Mouse (Mus musculus): ENCODE measurements around the gene Scrg1. TPM values are rescaled to one million over a fixed set of nuclear protein-coding genes. Genes with fewer than 3 reads are reported as not detected.
A peak's percentile ranks its signal among the peaks of the same experiment; 100 is the strongest.
"Not testable (repeated sequence)": the region's sequence is repeated elsewhere in the genome, so short reads cannot be mapped to it uniquely, and the experiment has no call there.

The Scrg1 gene
- total and polyA plus RNA-seq, 2 experiments from 2014 or later = 15.8 to 49.8 TPM

- Histone ChIP-seq H3K4me3 (ENCODE audit: low read length) (peak overlapping the region; percentile 11; the same call in 1 of the 2 replicates), H3K27me3 (ENCODE audit: insufficient read depth, low read length) (no peaks in the 10 kb centered on the region), H3K4me1 (ENCODE audit: insufficient read depth, low read length) (no peaks in the 10 kb centered on the region), H3K9ac (replicated peaks; ENCODE audit: low read length) (no peak overlapping the region), H3K4me2 (ENCODE audit: low read depth, low read length) (peak overlapping the region; percentile 51), H3K36me3 (ENCODE audit: insufficient read depth, low read length) (no peaks in the 10 kb centered on the region), H3K27ac (no peak overlapping the region), H3K9me3 (ENCODE audit: low read length) (no peaks in the 10 kb centered on the region)
- ATAC-seq = 0 out of 2 replicates have a peak, but pooled peaks have one; percentile 12
- TF ChIP-seq CTCF (IDR thresholded peaks at IDR 0.05; ENCODE audit: low read depth) = no peak
- WGBS = 25% methylated on average over 8 of the region's 8 CpGs
- DNase-seq (ENCODE audit: low spot score) = peak; percentile 31
Measured at GRCm38 (mm10) chr8:57498494-57498846, 42.7 kb downstream of the Scrg1 start.

- peak; percentile 71 for DNase-seq (ENCODE audit: low spot score)
- Histone ChIP-seq H3K4me2 (ENCODE audit: low read depth, low read length) (peak overlapping the region; percentile 51), H3K9me3 (ENCODE audit: low read length) (no peaks in the 10 kb centered on the region), H3K4me3 (ENCODE audit: low read length) (peak overlapping the region; percentile 11; the same call in 1 of the 2 replicates), H3K9ac (replicated peaks; ENCODE audit: low read length) (no peak overlapping the region), H3K27ac (peak overlapping the region; percentile 13; the same call in 1 of the 2 replicates), H3K36me3 (ENCODE audit: insufficient read depth, low read length) (no peaks in the 10 kb centered on the region), H3K4me1 (ENCODE audit: insufficient read depth, low read length) (no peaks in the 10 kb centered on the region), H3K27me3 (ENCODE audit: insufficient read depth, low read length) (no peaks in the 10 kb centered on the region)
- peak; percentile 20; the same call in 1 of the 2 replicates for TF ChIP-seq CTCF (IDR thresholded peaks at IDR 0.05; ENCODE audit: low read depth)
- WGBS = 27% methylated on average over 17 of the region's 17 CpGs
- peak; percentile 49; the same call in 1 of the 2 replicates for ATAC-seq
Measured at GRCm38 (mm10) chr8:57498847-57499511, 43.3 kb downstream of the Scrg1 start.

- H3K27me3 ChIP-seq (ENCODE audit: insufficient read depth, low read length) = no peaks in the 10 kb centered on the region
- H3K4me2 ChIP-seq (ENCODE audit: low read depth, low read length) = no peak overlapping the region
- 54% methylated on average over 5 of the region's 5 CpGs for WGBS
- no peak overlapping the region for H3K4me3 ChIP-seq (ENCODE audit: low read length)
- DNase-seq (ENCODE audit: low spot score) = peak; percentile 61
- H3K9ac ChIP-seq (replicated peaks; ENCODE audit: low read length) = no peak overlapping the region
- no peak overlapping the region for H3K27ac ChIP-seq
- H3K9me3 ChIP-seq (ENCODE audit: low read length) = no peaks in the 10 kb centered on the region
- ATAC-seq = no peak
- H3K4me1 ChIP-seq (ENCODE audit: insufficient read depth, low read length) = no peaks in the 10 kb centered on the region
- H3K36me3 ChIP-seq (ENCODE audit: insufficient read depth, low read length) = no peaks in the 10 kb centered on the region
- peak; percentile 87 for TF ChIP-seq CTCF (IDR thresholded peaks at IDR 0.05; ENCODE audit: low read depth)
Measured at GRCm38 (mm10) chr8:57503641-57504040, 47.9 kb downstream of the Scrg1 start.

- H3K4me1 ChIP-seq (ENCODE audit: insufficient read depth, low read length); DNase-seq (ENCODE audit: low spot score); H3K9ac ChIP-seq (replicated peaks; ENCODE audit: low read length); H3K27ac ChIP-seq; ATAC-seq; H3K36me3 ChIP-seq (ENCODE audit: insufficient read depth, low read length); H3K9me3 ChIP-seq (ENCODE audit: low read length); H3K4me3 ChIP-seq (ENCODE audit: low read length); H3K4me2 ChIP-seq (ENCODE audit: low read depth, low read length); H3K27me3 ChIP-seq (ENCODE audit: insufficient read depth, low read length): not testable (repeated sequence)
- 91% methylated on average over 1 of the region's 1 CpGs for WGBS
Measured at GRCm38 (mm10) chr8:57505500-57505899, 49.8 kb downstream of the Scrg1 start.

- no peak overlapping the region for H3K4me2 ChIP-seq (ENCODE audit: low read depth, low read length)
- no peak for TF ChIP-seq CTCF (IDR thresholded peaks at IDR 0.05; ENCODE audit: low read depth)
- 82% methylated on average over 4 of the region's 4 CpGs for WGBS
Measured at GRCm38 (mm10) chr8:57507556-57508063, 51.9 kb downstream of the Scrg1 start.

GRCm38 (mm10) chr8:57508657-57509056 lies 52.9 kb downstream of the Scrg1 start:
- Histone ChIP-seq H3K4me2 (ENCODE audit: low read depth, low read length) (no peak overlapping the region), H3K9me3 (ENCODE audit: low read length) (no peaks in the 10 kb centered on the region), H3K4me3 (ENCODE audit: low read length) (no peak overlapping the region), H3K4me1 (ENCODE audit: insufficient read depth, low read length) (no peaks in the 10 kb centered on the region), H3K9ac (replicated peaks; ENCODE audit: low read length) (no peak overlapping the region), H3K27me3 (ENCODE audit: insufficient read depth, low read length) (no peaks in the 10 kb centered on the region), H3K27ac (no peak overlapping the region), H3K36me3 (ENCODE audit: insufficient read depth, low read length) (no peaks in the 10 kb centered on the region)
- ATAC-seq (no peak), DNase-seq (ENCODE audit: low spot score) (no peak)
- no peak for TF ChIP-seq CTCF (IDR thresholded peaks at IDR 0.05; ENCODE audit: low read depth)
- 89% methylated on average over 4 of the region's 4 CpGs for WGBS

More at GRCm38 (mm10) chr8:57507556-57508063, 51.9 kb downstream of the Scrg1 start:
- H3K27ac ChIP-seq = no peak overlapping the region
- DNase-seq (ENCODE audit: low spot score) = no peak
- no peaks in the 10 kb centered on the region for H3K9me3 ChIP-seq (ENCODE audit: low read length)
- no peak overlapping the region for H3K4me3 ChIP-seq (ENCODE audit: low read length)
- H3K36me3 ChIP-seq (ENCODE audit: insufficient read depth, low read length) = no peaks in the 10 kb centered on the region
- ATAC-seq = no peak
- H3K27me3 ChIP-seq (ENCODE audit: insufficient read depth, low read length) = no peaks in the 10 kb centered on the region
- H3K9ac ChIP-seq (replicated peaks; ENCODE audit: low read length) = no peak overlapping the region
- H3K4me1 ChIP-seq (ENCODE audit: insufficient read depth, low read length) = no peaks in the 10 kb centered on the region

GRCm38 (mm10) chr8:57510791-57511315 lies 55.1 kb downstream of the Scrg1 start:
- Histone ChIP-seq H3K27ac (peak overlapping the region; percentile 65; the same call in 1 of the 2 replicates), H3K9me3 (ENCODE audit: low read length) (no peaks in the 10 kb centered on the region), H3K4me3 (ENCODE audit: low read length) (peak overlapping the region; percentile 94), H3K27me3 (ENCODE audit: insufficient read depth, low read length) (no peaks in the 10 kb centered on the region), H3K4me2 (ENCODE audit: low read depth, low read length) (peak overlapping the region; percentile 87), H3K36me3 (ENCODE audit: insufficient read depth, low read length) (no peaks in the 10 kb centered on the region), H3K9ac (replicated peaks; ENCODE audit: low read length) (peak overlapping the region; percentile 51), H3K4me1 (ENCODE audit: insufficient read depth, low read length) (no peaks in the 10 kb centered on the region)
- no peak for TF ChIP-seq CTCF (IDR thresholded peaks at IDR 0.05; ENCODE audit: low read depth)
- 1% methylated on average over 25 of the region's 31 CpGs for WGBS
- no peak for ATAC-seq
- DNase-seq (ENCODE audit: low spot score) = no peak

Measured in hindbrain, postnatal 0 days (tissue).